Mouse (Mus musculus): ENCODE measurements at regions not wholly inside any gene's neighbourhood (a gene's known extent, or its start where the extent isn't known, plus 50 kb on each side); places are given as distances from the start of the nearest gene placed in this dataset.
"Not testable (repeated sequence)": the region's sequence is repeated elsewhere in the genome, so short reads cannot be mapped to it uniquely, and the experiment has no call there.

DNA sequence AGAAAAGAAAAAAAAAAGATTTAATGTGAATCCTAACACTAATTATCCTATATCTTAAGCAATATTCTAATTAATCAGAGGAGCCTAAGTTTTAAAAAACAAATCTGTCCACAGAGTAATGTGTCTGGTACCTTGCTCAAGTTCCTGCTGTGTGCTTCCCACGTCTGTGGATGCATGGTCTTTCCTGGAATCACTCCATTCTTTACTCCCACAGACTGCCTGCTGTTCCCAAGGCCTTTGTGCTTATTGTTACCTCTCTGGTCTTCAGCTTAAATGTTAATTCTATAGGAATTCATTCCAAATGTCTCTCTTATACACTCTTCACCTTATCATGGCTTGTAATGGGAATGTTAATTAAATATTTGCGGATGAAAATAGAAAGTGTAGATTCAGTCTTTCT is 315.3 kb upstream of the Tmprss15 start:
- 43% methylated on average over 2 of the region's 2 CpGs for WGBS
- Histone ChIP-seq H3K4me1 (no peaks in the 10 kb centered on the region), H3K27ac (no peak overlapping the region), H3K9ac (no peak overlapping the region), H3K4me3 (no peak overlapping the region), H3K27me3 (no peaks in the 10 kb centered on the region), H3K4me2 (replicated peaks) (no peak overlapping the region), H3K36me3 (no peaks in the 10 kb centered on the region), H3K9me3 (replicated peaks) (no peaks in the 10 kb centered on the region)
- no peak for ATAC-seq (ENCODE audit: low FRiP score)

DNA sequence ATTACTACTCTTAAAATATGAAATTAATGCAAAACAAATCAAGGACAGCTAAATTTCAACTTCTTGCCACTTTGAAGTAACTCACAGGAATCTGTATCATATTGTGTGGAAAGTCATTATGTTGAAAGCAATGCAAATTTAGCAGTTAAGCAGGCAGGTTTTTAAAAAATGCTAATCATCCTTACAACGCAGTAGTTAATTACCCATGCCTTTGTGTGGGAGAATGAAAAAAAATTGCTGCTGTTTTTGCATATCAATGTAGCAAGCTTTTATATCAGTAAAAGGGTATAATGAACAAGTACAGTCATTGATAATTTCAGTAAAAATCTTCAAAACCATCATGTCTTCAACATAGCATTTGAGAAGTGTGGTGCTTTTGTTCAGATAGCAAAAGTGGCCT is 313.2 kb upstream of the Tmprss15 start:
- Histone ChIP-seq H3K27ac (no peak overlapping the region), H3K27me3 (no peaks in the 10 kb centered on the region), H3K9ac (no peak overlapping the region), H3K4me3 (no peak overlapping the region), H3K9me3 (replicated peaks) (no peaks in the 10 kb centered on the region), H3K4me1 (no peaks in the 10 kb centered on the region), H3K4me2 (replicated peaks) (no peak overlapping the region), H3K36me3 (no peaks in the 10 kb centered on the region)
- 68% methylated on average over 1 of the region's 1 CpGs for WGBS
- ATAC-seq (ENCODE audit: low FRiP score) = no peak

DNA sequence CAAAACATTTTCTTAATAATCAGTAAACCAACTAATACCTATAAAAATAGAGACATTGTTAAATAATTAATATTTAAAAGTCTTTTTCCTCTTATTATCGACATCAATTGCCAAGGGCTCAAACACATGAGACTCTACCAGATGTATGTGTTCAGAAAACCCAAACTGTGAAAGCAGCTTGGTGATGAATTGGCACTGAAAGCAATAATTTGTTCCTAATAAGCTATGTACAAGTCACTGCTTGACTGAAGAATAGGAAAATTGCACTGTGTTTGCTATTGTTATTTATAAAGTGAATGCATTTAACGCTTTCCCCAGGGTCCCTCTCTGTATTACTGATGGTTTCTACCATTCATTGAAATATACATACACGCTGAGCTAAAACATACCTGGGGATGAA is 309.2 kb upstream of the Tmprss15 start:
- no peaks in the 10 kb centered on the region for H3K9me3 ChIP-seq (replicated peaks)
- ATAC-seq (ENCODE audit: low FRiP score) = no peak

DNA sequence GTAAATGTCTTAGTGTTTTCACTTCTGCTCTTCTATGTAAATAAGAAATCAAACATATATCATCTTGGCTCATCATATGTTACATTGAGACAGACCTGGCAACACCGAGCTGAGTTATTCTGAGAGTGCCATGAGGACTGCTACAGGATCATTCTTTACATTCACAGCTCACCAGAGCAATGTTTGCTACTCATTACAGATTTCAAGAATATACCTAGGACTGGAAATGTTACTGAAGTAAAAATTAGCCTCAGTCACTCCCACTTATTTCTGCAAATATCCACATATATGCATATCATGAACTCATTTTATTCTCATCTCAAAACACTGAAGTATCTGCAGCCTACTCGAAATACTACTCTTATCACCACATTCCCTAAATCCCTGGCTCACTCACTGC is 307.6 kb upstream of the Tmprss15 start:
- H3K4me3 ChIP-seq = no peak overlapping the region
- no peaks in the 10 kb centered on the region for H3K36me3 ChIP-seq
- no peaks in the 10 kb centered on the region for H3K27me3 ChIP-seq
- H3K27ac ChIP-seq = no peak overlapping the region
- H3K4me1 ChIP-seq = no peaks in the 10 kb centered on the region
- no peaks in the 10 kb centered on the region for H3K9me3 ChIP-seq (replicated peaks)
- no peak overlapping the region for H3K4me2 ChIP-seq (replicated peaks)
- ATAC-seq (ENCODE audit: low FRiP score) = no peak
- H3K9ac ChIP-seq = no peak overlapping the region
- WGBS = 91% methylated on average over 2 of the region's 2 CpGs

More for the DNA sequence above, 309.2 kb upstream of the Tmprss15 start:
- no peak overlapping the region for H3K4me3 ChIP-seq
- no peaks in the 10 kb centered on the region for H3K27me3 ChIP-seq
- H3K9ac ChIP-seq = no peak overlapping the region
- H3K4me1 ChIP-seq = no peaks in the 10 kb centered on the region
- no peak overlapping the region for H3K27ac ChIP-seq
- H3K36me3 ChIP-seq = no peaks in the 10 kb centered on the region
- 83% methylated on average over 3 of the region's 3 CpGs for WGBS
- H3K4me2 ChIP-seq (replicated peaks) = no peak overlapping the region

DNA sequence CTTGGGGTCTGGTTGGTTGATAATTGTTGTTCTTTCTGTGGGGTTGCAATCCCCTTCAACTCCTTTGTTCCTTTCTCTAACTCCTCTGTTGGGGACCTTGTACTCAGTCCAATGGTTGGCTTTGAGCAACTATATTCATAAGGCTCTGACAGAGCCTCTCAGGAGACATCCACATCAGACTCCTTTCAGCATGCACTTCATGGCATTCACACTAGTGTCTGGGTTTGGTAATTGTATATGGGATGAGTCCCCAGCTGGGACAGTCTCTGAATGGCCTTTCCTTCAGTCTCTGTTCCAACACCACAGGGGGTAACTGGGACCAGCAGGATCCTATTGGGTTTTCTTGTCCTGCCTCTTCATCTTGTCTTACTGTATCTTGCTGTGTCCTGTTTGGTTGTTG is 303.5 kb upstream of the Tmprss15 start:
- Histone ChIP-seq H3K36me3 (no peaks in the 10 kb centered on the region), H3K27me3 (no peaks in the 10 kb centered on the region), H3K27ac (no peak overlapping the region), H3K4me3 (no peak overlapping the region), H3K9me3 (replicated peaks) (no peaks in the 10 kb centered on the region), H3K4me2 (replicated peaks) (no peak overlapping the region), H3K9ac (no peak overlapping the region), H3K4me1 (no peaks in the 10 kb centered on the region)
- peak; percentile 63 for ATAC-seq (ENCODE audit: low FRiP score)

DNA sequence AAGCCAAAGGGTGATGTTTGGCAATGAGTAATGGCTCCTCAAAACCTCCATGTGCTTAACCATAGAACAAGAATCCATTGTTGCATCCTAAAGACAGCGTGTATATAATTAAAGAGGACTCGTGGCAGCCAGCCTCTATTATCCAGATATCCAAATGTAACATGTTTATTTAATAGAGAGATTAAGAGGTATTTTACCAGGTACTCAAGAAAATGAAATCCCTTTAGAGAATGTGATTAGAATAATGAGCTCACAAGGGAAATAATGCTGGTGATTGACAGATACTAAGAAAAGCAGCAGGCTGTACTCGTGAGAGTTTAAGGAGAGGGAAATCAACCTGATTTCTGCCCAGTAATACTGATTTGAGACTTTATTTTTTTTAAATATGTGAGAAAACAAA is 295.5 kb upstream of the Tmprss15 start:
- Histone ChIP-seq H3K27me3 (no peaks in the 10 kb centered on the region), H3K27ac (no peak overlapping the region), H3K36me3 (no peaks in the 10 kb centered on the region), H3K9ac (no peak overlapping the region), H3K9me3 (replicated peaks) (no peaks in the 10 kb centered on the region), H3K4me3 (no peak overlapping the region), H3K4me2 (replicated peaks) (no peak overlapping the region), H3K4me1 (no peaks in the 10 kb centered on the region)
- WGBS = 62% methylated on average over 3 of the region's 3 CpGs
- no peak for ATAC-seq (ENCODE audit: low FRiP score)

DNA sequence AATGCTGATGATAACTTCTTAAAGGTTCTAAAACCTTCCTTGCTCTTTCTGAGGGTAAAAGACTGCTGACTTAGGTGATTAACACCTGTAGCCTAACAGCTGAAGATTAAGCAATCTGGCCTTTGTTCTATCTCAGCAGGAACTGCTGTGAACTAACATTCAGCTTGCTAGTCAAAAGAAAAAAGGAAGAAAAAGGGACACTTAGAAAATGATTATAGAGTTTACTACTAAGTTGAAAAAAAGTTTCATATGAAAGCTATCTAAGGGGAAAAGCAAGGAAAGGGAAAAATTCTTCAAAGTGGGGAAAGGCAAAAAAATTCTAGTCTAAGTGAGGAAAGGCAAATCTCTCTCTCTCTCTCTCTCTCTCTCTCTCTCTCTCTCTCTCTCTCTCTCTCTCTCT is 259.2 kb upstream of the Tmprss15 start:
- H3K9me3 ChIP-seq (replicated peaks) = no peaks in the 10 kb centered on the region
- no peak for ATAC-seq (ENCODE audit: low FRiP score)

DNA sequence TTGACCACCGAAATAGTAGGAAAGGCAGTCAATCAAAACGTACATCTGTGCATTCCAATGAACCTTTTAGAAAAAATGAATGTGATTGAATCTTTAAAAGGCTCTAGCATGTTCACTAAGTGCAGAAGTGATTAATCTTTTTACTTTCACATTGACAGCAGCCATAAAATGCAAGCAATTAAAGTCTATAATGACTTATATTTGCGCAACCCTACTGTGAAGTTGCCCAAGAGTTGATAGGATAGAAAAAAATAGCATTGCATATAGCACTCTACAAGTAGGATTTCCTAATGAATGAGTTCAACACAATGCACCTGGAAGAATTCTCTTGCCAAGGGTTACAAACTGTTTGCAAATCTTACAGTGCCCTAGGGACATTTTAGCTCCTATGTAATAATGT is 251.6 kb upstream of the Tmprss15 start:
- 74% methylated on average over 3 of the region's 3 CpGs for WGBS
- H3K4me2 ChIP-seq (replicated peaks) = no peak overlapping the region
- no peaks in the 10 kb centered on the region for H3K9me3 ChIP-seq (replicated peaks)
- H3K27me3 ChIP-seq = no peaks in the 10 kb centered on the region
- no peak for ATAC-seq (ENCODE audit: low FRiP score)
- no peak overlapping the region for H3K9ac ChIP-seq
- no peaks in the 10 kb centered on the region for H3K36me3 ChIP-seq
- no peak overlapping the region for H3K27ac ChIP-seq
- H3K4me3 ChIP-seq = no peak overlapping the region
- no peaks in the 10 kb centered on the region for H3K4me1 ChIP-seq

More for the DNA sequence above, 259.2 kb upstream of the Tmprss15 start:
- H3K4me1 ChIP-seq = no peaks in the 10 kb centered on the region
- no peak overlapping the region for H3K27ac ChIP-seq
- no peaks in the 10 kb centered on the region for H3K36me3 ChIP-seq
- no peaks in the 10 kb centered on the region for H3K27me3 ChIP-seq
- no peak overlapping the region for H3K4me2 ChIP-seq (replicated peaks)
- H3K4me3 ChIP-seq = no peak overlapping the region
- no peak overlapping the region for H3K9ac ChIP-seq

DNA sequence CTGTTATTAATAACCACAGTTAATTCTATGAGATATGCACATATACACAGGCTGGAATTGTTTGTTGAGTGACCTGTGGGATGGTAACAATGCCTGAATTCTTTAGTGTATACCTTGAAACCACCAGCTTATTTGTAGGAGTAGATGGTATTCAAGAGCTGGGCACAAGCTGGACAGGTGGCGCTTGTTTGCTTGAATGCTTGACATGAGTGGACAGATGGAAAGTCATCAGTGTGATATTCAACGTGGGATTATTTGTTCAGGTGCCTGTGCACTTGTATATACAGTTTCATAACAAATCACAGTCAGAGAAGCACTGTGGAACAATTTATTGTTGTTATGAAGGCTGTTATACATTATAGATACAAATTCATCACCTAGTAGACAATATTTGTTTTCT is 245.5 kb upstream of the Tmprss15 start:
- Histone ChIP-seq H3K4me2 (replicated peaks) (no peak overlapping the region), H3K36me3 (no peaks in the 10 kb centered on the region), H3K9me3 (replicated peaks) (no peaks in the 10 kb centered on the region), H3K4me3 (no peak overlapping the region), H3K27ac (no peak overlapping the region), H3K27me3 (no peaks in the 10 kb centered on the region), H3K4me1 (no peaks in the 10 kb centered on the region), H3K9ac (no peak overlapping the region)
- no peak for ATAC-seq (ENCODE audit: low FRiP score)
- WGBS = 72% methylated on average over 2 of the region's 2 CpGs

DNA sequence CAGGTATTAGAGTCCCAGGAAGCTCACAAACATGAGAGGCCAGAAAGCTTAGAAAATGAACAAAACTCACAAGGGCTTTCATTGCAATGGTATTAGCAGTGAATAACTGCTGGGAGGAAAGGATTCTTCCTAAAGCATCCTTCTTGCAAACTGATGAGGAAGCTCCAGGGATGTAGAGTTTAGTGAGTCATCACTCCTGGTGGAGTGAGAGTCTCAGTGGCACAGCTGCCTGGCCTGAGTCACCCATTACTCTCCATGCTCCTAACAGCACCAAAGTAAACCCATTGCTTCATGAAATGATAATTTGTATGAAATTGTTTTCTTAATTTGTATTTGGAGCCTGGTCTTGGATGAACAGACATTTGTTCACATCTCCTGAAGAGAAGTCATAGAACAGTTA is 245.1 kb upstream of the Tmprss15 start:
- Histone ChIP-seq H3K9me3 (replicated peaks) (no peaks in the 10 kb centered on the region), H3K4me3 (no peak overlapping the region), H3K36me3 (no peaks in the 10 kb centered on the region), H3K27me3 (no peaks in the 10 kb centered on the region), H3K9ac (no peak overlapping the region), H3K4me2 (replicated peaks) (no peak overlapping the region), H3K4me1 (no peaks in the 10 kb centered on the region), H3K27ac (no peak overlapping the region)
- ATAC-seq (ENCODE audit: low FRiP score) = no peak

DNA sequence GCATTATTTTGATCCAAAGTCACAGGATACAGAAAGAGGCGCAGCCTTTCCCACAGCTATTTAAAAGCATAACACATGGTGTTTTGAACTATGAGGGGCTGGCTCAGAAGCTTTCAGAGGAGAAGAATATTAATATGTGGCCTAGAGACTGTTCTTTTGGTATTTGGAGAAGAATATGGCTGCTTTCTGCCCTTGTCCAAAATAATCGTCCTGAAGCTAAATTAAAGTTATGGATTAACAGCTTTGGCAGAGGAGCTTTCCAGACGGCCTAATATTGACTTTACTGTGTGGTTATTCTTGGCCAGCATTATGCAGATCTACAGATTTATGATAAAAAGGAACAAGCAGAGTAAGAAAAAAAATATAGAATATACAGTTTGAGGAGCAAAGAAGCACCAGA is 222.4 kb upstream of the Tmprss15 start:
- H3K27me3 ChIP-seq = no peaks in the 10 kb centered on the region
- no peak overlapping the region for H3K4me2 ChIP-seq (replicated peaks)
- H3K9ac ChIP-seq = no peak overlapping the region
- no peaks in the 10 kb centered on the region for H3K9me3 ChIP-seq (replicated peaks)
- no peaks in the 10 kb centered on the region for H3K4me1 ChIP-seq
- no peak for ATAC-seq (ENCODE audit: low FRiP score)
- no peak overlapping the region for H3K4me3 ChIP-seq
- no peaks in the 10 kb centered on the region for H3K36me3 ChIP-seq
- 84% methylated on average over 3 of the region's 3 CpGs for WGBS
- no peak overlapping the region for H3K27ac ChIP-seq

DNA sequence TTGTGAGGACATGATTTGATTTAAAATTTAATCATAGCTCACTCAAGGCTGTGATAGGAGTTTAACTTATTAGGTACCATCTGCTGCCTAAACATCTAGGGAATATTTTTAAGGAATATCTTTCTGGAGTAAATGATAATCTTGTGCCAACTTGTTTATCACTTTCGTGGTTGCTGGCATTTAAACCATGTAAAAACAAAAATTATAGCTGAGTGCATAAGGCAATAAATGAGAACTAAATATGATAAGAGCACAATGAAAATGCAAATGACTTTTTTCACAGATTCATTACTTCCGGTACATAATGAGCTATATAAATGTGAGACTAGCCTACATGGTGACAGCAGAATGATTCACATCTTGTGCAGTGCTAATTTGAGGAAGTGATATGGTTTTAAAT is 221.8 kb upstream of the Tmprss15 start:
- ATAC-seq (ENCODE audit: low FRiP score) = no peak
- WGBS = 69% methylated on average over 2 of the region's 2 CpGs

DNA sequence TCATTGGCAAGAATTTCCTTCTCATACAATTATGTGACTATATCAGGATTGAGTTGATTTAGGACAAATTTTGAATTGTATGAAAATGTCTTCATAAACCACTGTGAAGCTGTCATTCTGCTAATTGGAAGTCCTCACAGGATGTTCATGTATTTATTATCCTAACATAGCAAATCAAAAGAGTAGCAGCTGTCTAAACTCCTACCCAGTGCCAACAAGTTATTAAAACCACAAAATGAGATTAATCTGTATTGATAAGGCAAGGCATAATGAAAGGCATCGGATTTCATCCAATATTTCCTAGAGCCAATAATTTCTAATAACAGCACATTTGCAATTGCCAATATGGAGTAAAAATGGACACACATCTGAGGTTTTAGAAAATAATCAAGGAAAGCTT is 217.6 kb upstream of the Tmprss15 start:
- Histone ChIP-seq H3K4me2 (replicated peaks) (no peak overlapping the region), H3K27ac (no peak overlapping the region), H3K9ac (no peak overlapping the region), H3K4me1 (no peaks in the 10 kb centered on the region), H3K9me3 (replicated peaks) (no peaks in the 10 kb centered on the region), H3K36me3 (no peaks in the 10 kb centered on the region), H3K27me3 (no peaks in the 10 kb centered on the region), H3K4me3 (no peak overlapping the region)
- no peak for ATAC-seq (ENCODE audit: low FRiP score)
- 82% methylated on average over 1 of the region's 1 CpGs for WGBS

More for the DNA sequence above, 221.8 kb upstream of the Tmprss15 start:
- H3K9ac ChIP-seq = no peak overlapping the region
- H3K27ac ChIP-seq = no peak overlapping the region
- no peak overlapping the region for H3K4me2 ChIP-seq (replicated peaks)
- no peaks in the 10 kb centered on the region for H3K36me3 ChIP-seq
- H3K4me1 ChIP-seq = no peaks in the 10 kb centered on the region
- no peaks in the 10 kb centered on the region for H3K27me3 ChIP-seq
- H3K4me3 ChIP-seq = no peak overlapping the region
- no peaks in the 10 kb centered on the region for H3K9me3 ChIP-seq (replicated peaks)

DNA sequence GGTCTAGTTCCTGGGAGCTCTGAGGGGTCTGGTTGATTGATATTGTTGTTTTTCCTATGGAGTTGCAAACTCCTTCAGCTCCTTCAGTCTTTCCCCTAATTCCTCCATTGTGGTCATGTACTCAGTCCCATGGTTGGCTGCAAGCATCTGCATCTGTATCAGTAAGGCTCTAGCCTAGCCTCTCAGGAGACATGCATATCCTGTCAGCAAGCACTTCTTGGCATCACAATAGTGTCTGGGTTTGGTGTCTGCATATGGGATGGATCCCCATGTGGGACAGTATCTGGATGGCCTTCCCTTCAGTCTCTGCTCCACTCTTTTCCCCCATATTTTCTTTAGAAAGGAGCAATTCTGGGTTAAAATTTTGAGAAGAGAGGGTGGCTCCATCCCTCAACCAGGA is 205.7 kb upstream of the Tmprss15 start:
- H3K27ac ChIP-seq; H3K4me3 ChIP-seq; ATAC-seq (ENCODE audit: low FRiP score); H3K4me2 ChIP-seq (replicated peaks); H3K27me3 ChIP-seq; H3K9me3 ChIP-seq (replicated peaks); H3K9ac ChIP-seq; H3K36me3 ChIP-seq; H3K4me1 ChIP-seq: not testable (repeated sequence)

All from hindbrain, embryonic 12.5 days (tissue).